Mouse (Mus musculus) ES-E14 (cell line): Measurements from ENCODE around the gene Tuba8. TPM values are rescaled to one million over a fixed set of nuclear protein-coding genes. Genes with fewer than 3 reads are reported as not detected.

Source experiments
- DNase-seq: peaks from one replicate; pipeline ENCODE4 v3.0.0-alpha.2; 2013; ENCODE audit warnings: low read depth, low spot score
- H3K27ac ChIP-seq: 2 replicates; pipeline ENCODE4 v1.5.1; 2012; ENCODE audit warnings: low read depth, mild to moderate bottlenecking, low read length, moderate library complexity, mixed read lengths; ENCODE audit not compliant: poor library complexity, insufficient read depth, severe bottlenecking
- H3K36me3 ChIP-seq: 2 replicates; pipeline ENCODE4 v1.6.1; 2012; ENCODE audit warnings: mild to moderate bottlenecking, low read length, moderate library complexity, mixed read lengths; ENCODE audit not compliant: control insufficient read depth, poor library complexity, insufficient read depth, severe bottlenecking
- H3K4me1 ChIP-seq, 2 experiments: fragments of 150-350 bp in 1 of 2; sonication (generic) in 1 of 2; 2 replicates each; pipeline ENCODE4 v1.6.1; 2012; ENCODE audit warnings: low read length in 2 of 2, mild to moderate bottlenecking in 1 of 2, mixed read lengths in 1 of 2; ENCODE audit not compliant: control insufficient read depth in 2 of 2, insufficient read depth in 2 of 2, poor library complexity in 1 of 2
- H3K4me3 ChIP-seq, 2 experiments: fragments of 150-350 bp in 1 of 2; sonication (generic) in 1 of 2; 2 replicates each; pipeline ENCODE4 v1.5.1; 2012; ENCODE audit warnings: low read length in 2 of 2, low read depth in 1 of 2, mild to moderate bottlenecking in 1 of 2, mixed read lengths in 1 of 2; ENCODE audit not compliant: insufficient read depth in 1 of 2, poor library complexity in 1 of 2, severe bottlenecking in 1 of 2
- H3K9ac ChIP-seq: 2 replicates; pipeline ENCODE4 v1.6.1; 2012; ENCODE audit warnings: low read depth, mild to moderate bottlenecking, low read length, mixed read lengths; ENCODE audit not compliant: poor library complexity, insufficient read depth, severe bottlenecking
- H3K9me3 ChIP-seq: fragments of 150-350 bp; sonication (generic); 2 replicates; pipeline ENCODE4 v1.6.1; 2012; ENCODE audit warnings: low read depth, mild to moderate bottlenecking, low read length; ENCODE audit not compliant: control insufficient read depth, insufficient read depth
- CHD2 ChIP-seq: IDR thresholded peaks from 2 replicates; pipeline ENCODE4 v1.6.1; 2014; ENCODE audit warnings: mild to moderate bottlenecking, low read depth, low read length, inconsistent platforms
- HCFC1 ChIP-seq: IDR thresholded peaks from 2 replicates; pipeline ENCODE4 v1.6.1; 2012; ENCODE audit warnings: low read length, inconsistent platforms, borderline replicate concordance; ENCODE audit not compliant: insufficient read depth
- MAFK ChIP-seq: IDR thresholded peaks from 2 replicates; pipeline ENCODE4 v1.6.1; 2014; ENCODE audit warnings: mild to moderate bottlenecking, low read depth, low read length, inconsistent platforms; ENCODE audit not compliant: insufficient read depth
- ZC3H11A ChIP-seq: IDR thresholded peaks from 2 replicates; pipeline ENCODE4 v1.6.1; 2012; ENCODE audit warnings: low read depth, mild to moderate bottlenecking, inconsistent platforms, low read length, borderline replicate concordance
- ZNF384 ChIP-seq: IDR thresholded peaks from 2 replicates; pipeline ENCODE4 v1.6.1; 2012; ENCODE audit warnings: low read depth, low read length, inconsistent platforms
- in situ Hi-C, 2 experiments: fragments of 600-800 bp; cut with MboI; formaldehyde crosslinking; loops; one replicate each; pipeline ENCODE4 v1.15.1; 2025; ENCODE audit warnings: low sequenced_read_pairs in 2 of 2, inconsistent platforms in 1 of 2; ENCODE audit not compliant: unreplicated experiment in 2 of 2
- total RNA-seq: library from RNA; depleted of rRNA; stranded (reverse); fragments of 300-350 nt; gene quantifications from 2 replicates; pipeline ENCODE4 v1.2.3, GENCODE M21; 2012

The Tuba8 gene
- total RNA-seq, 1 experiment = 0.62 TPM

DNA sequence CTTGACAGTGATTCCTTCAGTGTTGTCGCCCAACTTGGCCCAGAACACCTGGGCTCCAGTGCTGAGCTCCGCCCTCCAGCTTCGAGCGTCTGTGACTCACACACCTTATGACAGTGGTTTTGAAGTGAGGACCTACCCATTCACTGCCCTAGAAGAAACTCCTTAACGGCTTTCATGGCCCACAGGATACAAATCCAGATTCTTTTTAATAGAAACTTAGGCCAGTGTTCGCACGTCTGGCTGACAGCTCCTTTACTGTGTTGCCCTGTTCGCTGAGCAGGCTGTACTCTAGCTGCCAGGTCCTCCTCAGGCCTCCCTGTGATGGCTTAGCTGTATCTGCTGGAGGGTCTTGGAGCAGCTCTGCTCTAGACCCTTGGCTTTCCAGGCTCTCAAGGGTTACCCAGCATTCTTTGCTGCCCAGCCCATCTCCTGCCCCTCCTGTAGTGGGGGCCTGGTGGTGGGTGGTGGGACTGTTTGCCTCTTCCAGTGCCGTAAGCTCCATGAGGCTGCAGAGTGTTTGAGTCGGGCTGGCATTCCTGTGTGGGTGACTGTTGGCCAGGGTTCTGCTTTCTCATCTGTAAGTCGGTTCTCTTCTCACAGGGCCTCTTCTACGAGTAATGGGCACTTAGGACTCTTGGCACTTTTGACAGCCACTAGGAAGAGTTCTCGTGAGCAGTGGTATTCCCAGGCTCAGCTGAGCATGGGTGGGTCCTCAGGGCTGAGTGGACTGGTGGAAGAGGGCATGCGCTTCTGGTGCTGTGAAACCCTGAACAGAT is 15.4 kb upstream of the Tuba8 start:
- no peak overlapping the region for H3K9ac ChIP-seq
- no peak overlapping the region for H3K27ac ChIP-seq
- no peak for TF ChIP-seq CHD2
- TF ChIP-seq MAFK = no peak
- no peak for TF ChIP-seq ZC3H11A
- TF ChIP-seq ZNF384 = no peak
- TF ChIP-seq HCFC1 = no peak
- H3K36me3 ChIP-seq = 0 out of 2 replicates have a peak, but pooled peaks cover 2% of the 10 kb centered on the region
- no peak overlapping the region for H3K4me3 ChIP-seq
- peaks cover 0 to 15% of the 10 kb centered on the region in 2 experiments; a peak in 1 of 4 replicates for H3K4me1 ChIP-seq
- DNase-seq = no peak
- H3K9me3 ChIP-seq = no peaks in the 10 kb centered on the region
- in situ Hi-C loops = no loop called here

DNA sequence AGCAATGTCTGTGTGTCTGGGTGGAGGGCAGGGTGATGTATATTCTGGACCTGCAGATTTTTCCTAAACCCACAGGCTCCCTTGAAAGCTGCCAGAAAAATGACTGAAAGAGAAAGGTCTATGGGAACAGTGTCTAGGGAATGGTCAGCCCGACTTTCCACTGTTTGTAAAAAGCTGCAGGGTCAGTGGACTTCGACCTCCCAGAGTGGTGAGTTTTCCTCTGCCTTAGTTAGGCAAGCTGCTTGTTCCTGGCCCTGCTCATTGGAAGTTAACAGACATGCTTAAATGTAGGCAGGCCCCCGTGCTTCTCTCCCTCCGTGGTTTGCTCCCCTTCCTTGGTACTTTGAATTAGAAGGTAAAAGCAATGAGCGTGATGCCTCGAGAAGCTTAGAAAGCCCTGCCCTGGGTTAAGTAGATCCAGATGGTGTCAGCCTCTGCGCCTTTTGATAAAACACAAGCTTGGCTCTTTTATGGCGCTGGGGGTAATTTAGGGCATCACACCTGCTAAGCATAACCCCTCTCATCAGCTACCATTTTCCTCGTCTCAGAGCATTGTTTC is 12.6 kb upstream of the Tuba8 start:
- Histone ChIP-seq H3K4me1 (peaks cover 0 to 14% of the 10 kb centered on the region in 2 experiments; a peak in 1 of 4 replicates), H3K36me3 (0 out of 2 replicates have a peak, but pooled peaks cover 2% of the 10 kb centered on the region), H3K9ac (no peak overlapping the region), H3K9me3 (no peaks in the 10 kb centered on the region), H3K4me3 (no peak overlapping the region), H3K27ac (no peak overlapping the region)
- in situ Hi-C loops = no loop called here
- no peak for DNase-seq
- TF ChIP-seq HCFC1 = no peak

DNA sequence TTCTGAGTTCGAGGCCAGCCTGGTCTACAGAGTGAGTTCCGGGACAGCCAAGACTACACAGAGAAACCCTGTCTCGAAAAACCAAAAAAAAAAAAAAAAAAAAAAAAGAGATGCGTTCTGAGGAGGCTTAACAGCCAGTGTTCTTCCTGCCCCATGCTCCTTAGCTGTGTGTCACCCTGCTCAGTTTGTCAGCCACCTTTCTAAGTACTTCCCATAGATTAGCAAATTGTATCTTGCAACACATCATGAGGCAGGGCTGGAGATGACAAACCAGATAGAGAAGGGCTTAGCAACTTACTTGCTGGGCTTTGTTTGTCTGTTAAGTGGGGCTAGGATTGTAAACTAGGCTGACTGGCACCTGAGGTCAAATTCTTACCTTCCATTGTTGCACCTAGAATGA is 10.0 kb upstream of the Tuba8 start:
- in situ Hi-C loops = no loop called here
- DNase-seq = no peak
- no peaks in the 10 kb centered on the region for H3K4me1 ChIP-seq
- no peaks in the 10 kb centered on the region for H3K9me3 ChIP-seq
- no peak for TF ChIP-seq ZNF384
- TF ChIP-seq CHD2 = no peak
- no peak for TF ChIP-seq ZC3H11A
- TF ChIP-seq HCFC1 = no peak
- no peak for TF ChIP-seq MAFK
- no peak overlapping the region for H3K4me3 ChIP-seq
- H3K9ac ChIP-seq = no peak overlapping the region
- no peak overlapping the region for H3K27ac ChIP-seq
- no peaks in the 10 kb centered on the region for H3K36me3 ChIP-seq

DNA sequence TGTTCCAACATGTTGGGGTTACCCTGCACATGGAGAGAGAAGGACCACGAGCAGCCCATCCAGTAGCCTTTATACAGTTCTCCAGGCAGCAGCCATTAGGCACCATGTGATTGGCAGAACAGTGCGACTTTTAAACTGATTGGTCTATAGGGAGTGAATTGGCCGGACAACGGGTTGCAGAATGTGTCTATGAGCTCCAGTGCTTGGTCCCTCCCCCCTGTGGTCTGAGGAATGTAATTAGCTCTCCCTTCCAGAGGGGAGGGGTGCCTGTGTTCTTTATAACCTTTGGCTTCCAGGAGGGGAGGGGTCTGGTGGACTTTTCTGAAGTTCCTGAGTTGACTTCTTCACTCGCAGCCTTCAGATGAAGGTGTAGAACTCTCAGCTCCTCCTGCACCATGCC is 8.5 kb upstream of the Tuba8 start:
- Histone ChIP-seq H3K9me3 (no peaks in the 10 kb centered on the region), H3K4me3 (no peak overlapping the region), H3K36me3 (no peaks in the 10 kb centered on the region), H3K9ac (no peak overlapping the region), H3K27ac (no peak overlapping the region), H3K4me1 (no peaks in the 10 kb centered on the region)
- in situ Hi-C loops = no loop called here
- TF ChIP-seq CHD2 (no peak), ZNF384 (no peak), MAFK (no peak), HCFC1 (no peak), ZC3H11A (no peak)
- no peak for DNase-seq
